Mouse (Mus musculus): ENCODE measurements around the gene Gm45717. TPM values are rescaled to one million over a fixed set of nuclear protein-coding genes. Genes with fewer than 3 reads are reported as not detected.

Gene Gm45717
- total RNA-seq, 2 experiments from 2014 or later = not detected

GRCm38 (mm10) chr7:140914031-140914690 is 41.6 kb downstream of the Gm45717 start:
- no peak for DNase-seq (ENCODE audit: low spot score in 2 of 2)

GRCm38 (mm10) chr7:140912846-140913482 is 42.8 kb downstream of the Gm45717 start:
- no peak for DNase-seq (ENCODE audit: low spot score in 2 of 2)
- intact Hi-C loops (cut with DNase I) = no loop called here

More at GRCm38 (mm10) chr7:140914031-140914690, 41.6 kb downstream of the Gm45717 start:
- intact Hi-C loops (cut with DNase I) = no loop called here

GRCm38 (mm10) chr7:140912293-140912692 is 43.4 kb downstream of the Gm45717 start:
- DNase-seq (ENCODE audit: low spot score in 2 of 2) = peak in 1 of 2 experiments; percentile 73
- intact Hi-C loops (cut with DNase I) = no loop called here

GRCm38 (mm10) chr7:140908634-140909107 is 47.1 kb downstream of the Gm45717 start:
- intact Hi-C loops (cut with DNase I) = loop anchor here (1.0 kb wide), 1 partner anchor 140 kb away; no protein-coding TSS in a partner anchor
- peak; percentile 62 to 64 for DNase-seq (ENCODE audit: low spot score in 2 of 2)

- no peak for DNase-seq (ENCODE audit: low spot score in 2 of 2)
- intact Hi-C loops (cut with DNase I) = loop anchor here (1.0 kb wide), 1 partner anchor 140 kb away; no protein-coding TSS in a partner anchor
Observed at GRCm38 (mm10) chr7:140908181-140908580, 47.6 kb downstream of the Gm45717 start.

- intact Hi-C loops (cut with DNase I) = loop anchor here (1.0 kb wide), 1 partner anchor 141 kb away; no protein-coding TSS in a partner anchor
Observed at GRCm38 (mm10) chr7:140907697-140908096, 48.0 kb downstream of the Gm45717 start.

GRCm38 (mm10) chr7:140907131-140907530 is 48.6 kb downstream of the Gm45717 start:
- DNase-seq (ENCODE audit: low spot score in 2 of 2) = no peak
- intact Hi-C loops (cut with DNase I) = no loop called here

More at GRCm38 (mm10) chr7:140907697-140908096, 48.0 kb downstream of the Gm45717 start:
- no peak for DNase-seq (ENCODE audit: low spot score in 2 of 2)

- intact Hi-C loops (cut with DNase I) = no loop called here
Observed at GRCm38 (mm10) chr7:140905642-140906081, 50.1 kb downstream of the Gm45717 start.

GRCm38 (mm10) chr7:140903212-140903611 is 52.5 kb downstream of the Gm45717 start:
- peak; percentile 60 to 71 for DNase-seq (ENCODE audit: low spot score in 2 of 2)
- intact Hi-C loops (cut with DNase I) = loop anchor here (1.0 to 2.0 kb wide), 2 partner anchors 59 to 274 kb away; no protein-coding TSS in a partner anchor

More at GRCm38 (mm10) chr7:140905642-140906081, 50.1 kb downstream of the Gm45717 start:
- DNase-seq (ENCODE audit: low spot score in 2 of 2) = no peak

- intact Hi-C loops (cut with DNase I) = loop anchor here (2.0 kb wide), 1 partner anchor 275 kb away; no protein-coding TSS in a partner anchor
- no peak for DNase-seq (ENCODE audit: low spot score in 2 of 2)
Observed at GRCm38 (mm10) chr7:140902036-140902875, 53.5 kb downstream of the Gm45717 start.

GRCm38 (mm10) chr7:140900220-140900619 is 55.5 kb downstream of the Gm45717 start, which contains the start of gene Cox8b:
TSS of gene Cox8b (minus strand) at chr7:140900446.
- DNase-seq (ENCODE audit: low spot score in 2 of 2) = no peak
- intact Hi-C loops (cut with DNase I) = no loop called here

Other genes starting within 250 kb of the Gm45717 start
- gene Cyp2e1, start 192.2 kb downstream of the Gm45717 start, total RNA-seq (2021) = not detected
- not detected for gene Syce1, start 168.1 kb downstream of the Gm45717 start, total RNA-seq (2021)
- gene Zfp941, start 133.8 kb downstream of the Gm45717 start, total RNA-seq (2021) = 10 to 100 TPM; 23.6 to 24.7 TPM
- 1 to 10 TPM; 2.7 to 4.1 TPM for gene Urah, start 120.9 kb downstream of the Gm45717 start, total RNA-seq (2021)
- gene Scgb1c1, start 110.4 kb downstream of the Gm45717 start, total RNA-seq (2021) = not detected
- gene Odf3, start 108.1 kb downstream of the Gm45717 start, total RNA-seq (2021) = not detected
- gene Gm45785, start 99.6 kb downstream of the Gm45717 start, total RNA-seq (2021) = 1 to 10 TPM; 1.2 to 1.8 TPM
- gene Ric8a, start 99.0 kb downstream of the Gm45717 start, total RNA-seq (2021) = 10 to 100 TPM; 66.0 to 70.0 TPM
- 10 to 100 TPM; 25.9 to 28.1 TPM for gene Bet1l, start 98.4 kb downstream of the Gm45717 start, total RNA-seq (2021)
- gene Psmd13, start 74.0 kb downstream of the Gm45717 start, total RNA-seq (2021) = 100 to 1,000 TPM; 116 TPM
- 10 to 100 TPM; 77.1 to 78.2 TPM for gene Sirt3, start 73.6 kb downstream of the Gm45717 start, total RNA-seq (2021)
- gene Cox8b, start 55.5 kb downstream of the Gm45717 start, total RNA-seq (2021) = 1 to 10 TPM in 1 of 2 experiments, not detected in 1; 1.2 TPM
- gene Nlrp6, start 35.0 kb downstream of the Gm45717 start, total RNA-seq (2021) = under 1 TPM; 0.41 to 0.73 TPM
- 1 to 10 TPM; 4.7 to 6.3 TPM for gene Pgghg, start 14.5 kb downstream of the Gm45717 start, total RNA-seq (2021)
- not detected for gene Ifitm5, start 5.6 kb downstream of the Gm45717 start, total RNA-seq (2021)
- gene Ifitm2, start 50 bp upstream of the Gm45717 start, total RNA-seq (2021) = 10 to 100 TPM; 11.7 to 15.7 TPM
- gene Ifitm1, start 11.3 kb upstream of the Gm45717 start, total RNA-seq (2021) = 1 to 10 TPM; 1.7 to 2.9 TPM
- 10 to 100 TPM in 1 of 2 experiments, 1 to 10 TPM in 1; 9.9 to 13.5 TPM for gene Ifitm3, start 54.8 kb upstream of the Gm45717 start, total RNA-seq (2021)
- not detected for gene Ifitm6, start 62.0 kb upstream of the Gm45717 start, total RNA-seq (2021)
- not detected for gene Gm17387, start 73.2 kb upstream of the Gm45717 start, total RNA-seq (2021)
- 10 to 100 TPM; 79.6 to 84.3 TPM for gene B4galnt4, start 105.2 kb upstream of the Gm45717 start, total RNA-seq (2021)
- gene Pkp3, start 122.3 kb upstream of the Gm45717 start, total RNA-seq (2021) = under 1 TPM in 1 of 2 experiments, not detected in 1; 0.21 TPM
- 1 to 10 TPM; 2.9 to 3.2 TPM for gene Sigirr, start 144.6 kb upstream of the Gm45717 start, total RNA-seq (2021)
- not detected for gene Ano9, start 161.9 kb upstream of the Gm45717 start, total RNA-seq (2021)
- gene Ptdss2, start 166.4 kb upstream of the Gm45717 start, total RNA-seq (2021) = 10 to 100 TPM; 47.3 to 53.6 TPM
- gene Rnh1, start 216.9 kb upstream of the Gm45717 start, total RNA-seq (2021) = 10 to 100 TPM; 30.5 to 32.9 TPM
- gene Hras, start 238.1 kb upstream of the Gm45717 start, total RNA-seq (2021) = 100 to 1,000 TPM; 279 to 287 TPM
- 1 to 10 TPM; 3.1 to 4.4 TPM for gene Lrrc56, start 238.2 kb upstream of the Gm45717 start, total RNA-seq (2021)

Measured in left cerebral cortex, postnatal 25 days (tissue).